Mouse (Mus musculus): Measurements from ENCODE around the gene Cog6. TPM values are rescaled to one million over a fixed set of nuclear protein-coding genes. Genes with fewer than 3 reads are reported as not detected.
A peak's percentile ranks its signal among the peaks of the same experiment; 100 is the strongest.
"Not testable (repeated sequence)": the region's sequence is repeated elsewhere in the genome, so short reads cannot be mapped to it uniquely, and the experiment has no call there.

The Cog6 gene
- polyA plus RNA-seq, 1 experiment from 2014 or later = 59.0 TPM

GRCm38 (mm10) chr3:52990041-52990737, 26.8 kb downstream of the Cog6 start:
- ATAC-seq (replicated peaks; ENCODE audit: insufficient number of reproducible peaks, low FRiP score, low TSS enrichment) = no peak
- no peaks in the 10 kb centered on the region for H3K4me1 ChIP-seq (ENCODE audit: control insufficient read depth, insufficient read depth, low read length)
- H3K9me3 ChIP-seq (replicated peaks; ENCODE audit: control insufficient read depth, low read length) = no peaks in the 10 kb centered on the region
- no peak overlapping the region for H3K4me3 ChIP-seq (ENCODE audit: low read depth, low read length)
- no peak overlapping the region for H3K9ac ChIP-seq (ENCODE audit: low read depth, low read length)
- no peaks in the 10 kb centered on the region for H3K27me3 ChIP-seq (ENCODE audit: control insufficient read depth, insufficient read depth, low read length)
- peaks cover 6% of the 10 kb centered on the region for H3K36me3 ChIP-seq (ENCODE audit: control insufficient read depth, insufficient read depth, low read length)
- WGBS (ENCODE audit: insufficient replicate concordance) = 74% methylated on average over 18 of the region's 18 CpGs
- H3K4me2 ChIP-seq = no peak overlapping the region
- H3K27ac ChIP-seq (ENCODE audit: low read depth, low read length) = no peak overlapping the region

- H3K9ac ChIP-seq (ENCODE audit: low read depth, low read length); H3K36me3 ChIP-seq (ENCODE audit: control insufficient read depth, insufficient read depth, low read length); H3K4me2 ChIP-seq; H3K27ac ChIP-seq (ENCODE audit: low read depth, low read length); ATAC-seq (replicated peaks; ENCODE audit: insufficient number of reproducible peaks, low FRiP score, low TSS enrichment); H3K9me3 ChIP-seq (replicated peaks; ENCODE audit: control insufficient read depth, low read length); H3K4me3 ChIP-seq (ENCODE audit: low read depth, low read length); H3K27me3 ChIP-seq (ENCODE audit: control insufficient read depth, insufficient read depth, low read length): not testable (repeated sequence)
- peaks cover 17% of the 10 kb centered on the region for H3K4me1 ChIP-seq (ENCODE audit: control insufficient read depth, insufficient read depth, low read length)
- WGBS (ENCODE audit: insufficient replicate concordance) = 59% methylated on average over 6 of the region's 7 CpGs
Measured at GRCm38 (mm10) chr3:52985508-52985941, 31.5 kb downstream of the Cog6 start.

GRCm38 (mm10) chr3:52983772-52984171, 33.3 kb downstream of the Cog6 start:
- 61% methylated on average over 3 of the region's 3 CpGs for whole genome bisulfite sequencing (ENCODE audit: insufficient replicate concordance)
- peak overlapping the region; percentile 89 for H3K27ac ChIP-seq (ENCODE audit: low read depth, low read length)
- H3K4me1 ChIP-seq (ENCODE audit: control insufficient read depth, insufficient read depth, low read length) = peaks cover 17% of the 10 kb centered on the region
- no peak overlapping the region for H3K9ac ChIP-seq (ENCODE audit: low read depth, low read length)
- H3K4me2 ChIP-seq = peak overlapping the region; percentile 30
- no peak for ATAC-seq (replicated peaks; ENCODE audit: insufficient number of reproducible peaks, low FRiP score, low TSS enrichment)
- no peak overlapping the region for H3K4me3 ChIP-seq (ENCODE audit: low read depth, low read length)
- H3K9me3 ChIP-seq (replicated peaks; ENCODE audit: control insufficient read depth, low read length) = no peaks in the 10 kb centered on the region
- peaks cover 6% of the 10 kb centered on the region; the same call in 1 of the 2 replicates for H3K36me3 ChIP-seq (ENCODE audit: control insufficient read depth, insufficient read depth, low read length)
- no peaks in the 10 kb centered on the region for H3K27me3 ChIP-seq (ENCODE audit: control insufficient read depth, insufficient read depth, low read length)

- no peak for ATAC-seq (replicated peaks; ENCODE audit: insufficient number of reproducible peaks, low FRiP score, low TSS enrichment)
- Histone ChIP-seq H3K9ac (ENCODE audit: low read depth, low read length) (no peak overlapping the region), H3K4me2 (no peak overlapping the region), H3K36me3 (ENCODE audit: control insufficient read depth, insufficient read depth, low read length) (peaks cover 3% of the 10 kb centered on the region; the same call in 1 of the 2 replicates), H3K9me3 (replicated peaks; ENCODE audit: control insufficient read depth, low read length) (no peaks in the 10 kb centered on the region), H3K27ac (ENCODE audit: low read depth, low read length) (no peak overlapping the region), H3K4me1 (ENCODE audit: control insufficient read depth, insufficient read depth, low read length) (peaks cover 17% of the 10 kb centered on the region), H3K27me3 (ENCODE audit: control insufficient read depth, insufficient read depth, low read length) (no peaks in the 10 kb centered on the region), H3K4me3 (ENCODE audit: low read depth, low read length) (no peak overlapping the region)
- 52% methylated on average over 10 of the region's 10 CpGs for WGBS (ENCODE audit: insufficient replicate concordance)
Measured at GRCm38 (mm10) chr3:52982993-52983392, 34.0 kb downstream of the Cog6 start.

DNA sequence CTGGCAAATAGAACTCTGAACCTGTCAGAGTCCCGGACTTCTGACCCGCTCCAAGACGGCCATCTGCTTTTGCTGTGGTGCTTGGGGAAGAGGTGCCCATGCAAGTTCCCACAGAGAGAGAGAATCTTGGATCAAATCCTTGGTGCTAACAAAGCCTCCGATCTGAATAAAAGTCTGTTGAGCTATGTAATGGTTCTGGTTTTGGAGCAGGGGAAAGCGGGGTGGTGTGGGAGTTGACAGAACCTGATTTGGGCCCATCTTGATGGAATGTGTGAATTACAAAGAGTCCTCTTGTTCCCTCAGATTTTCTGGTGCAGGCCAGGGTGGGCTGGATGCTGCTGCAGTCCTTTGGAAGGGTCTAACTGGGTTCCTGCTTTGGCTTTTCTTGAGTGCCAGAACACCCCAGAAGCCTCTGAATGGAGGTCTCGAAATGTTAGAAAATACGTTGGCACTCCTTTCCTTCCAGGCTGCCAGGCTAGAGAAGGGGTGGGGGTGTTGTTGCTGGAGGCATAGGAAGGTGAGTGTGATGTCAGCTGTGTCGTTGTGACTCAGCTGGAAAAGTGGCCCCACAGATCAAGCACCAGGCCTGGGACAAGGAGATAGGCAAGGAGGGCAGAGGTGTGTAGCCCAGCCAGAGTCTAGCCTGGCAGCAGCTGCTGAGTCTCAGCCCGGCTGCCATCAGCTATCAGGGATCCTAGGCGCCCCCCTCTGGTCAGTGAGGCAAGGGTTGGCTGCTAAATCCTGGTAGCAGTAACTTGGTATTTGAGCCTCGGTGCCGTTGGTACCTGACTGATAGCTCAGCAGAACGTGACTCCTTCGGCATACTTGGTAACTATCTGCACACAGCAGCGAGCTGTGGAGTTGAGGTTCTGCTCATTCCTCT, 42.1 kb downstream of the Cog6 start:
- Histone ChIP-seq H3K9me3 (replicated peaks; ENCODE audit: control insufficient read depth, low read length) (no peaks in the 10 kb centered on the region), H3K4me2 (no peak overlapping the region), H3K27me3 (ENCODE audit: control insufficient read depth, insufficient read depth, low read length) (no peaks in the 10 kb centered on the region), H3K4me1 (ENCODE audit: control insufficient read depth, insufficient read depth, low read length) (0 out of 2 replicates have a peak, but pooled peaks cover 2% of the 10 kb centered on the region), H3K4me3 (ENCODE audit: low read depth, low read length) (no peak overlapping the region), H3K27ac (ENCODE audit: low read depth, low read length) (no peak overlapping the region), H3K36me3 (ENCODE audit: control insufficient read depth, insufficient read depth, low read length) (no peaks in the 10 kb centered on the region), H3K9ac (ENCODE audit: low read depth, low read length) (no peak overlapping the region)
- 42% methylated on average over 15 of the region's 15 CpGs for WGBS (ENCODE audit: insufficient replicate concordance)
- ATAC-seq (replicated peaks; ENCODE audit: insufficient number of reproducible peaks, low FRiP score, low TSS enrichment) = no peak

GRCm38 (mm10) chr3:52972916-52973315, 44.1 kb downstream of the Cog6 start:
- H3K36me3 ChIP-seq (ENCODE audit: control insufficient read depth, insufficient read depth, low read length) = no peaks in the 10 kb centered on the region
- ATAC-seq (replicated peaks; ENCODE audit: insufficient number of reproducible peaks, low FRiP score, low TSS enrichment) = no peak
- no peak overlapping the region for H3K4me3 ChIP-seq (ENCODE audit: low read depth, low read length)
- H3K4me1 ChIP-seq (ENCODE audit: control insufficient read depth, insufficient read depth, low read length) = 0 out of 2 replicates have a peak, but pooled peaks cover 2% of the 10 kb centered on the region
- H3K9ac ChIP-seq (ENCODE audit: low read depth, low read length) = no peak overlapping the region
- WGBS (ENCODE audit: insufficient replicate concordance) = 70% methylated on average over 7 of the region's 7 CpGs
- H3K27me3 ChIP-seq (ENCODE audit: control insufficient read depth, insufficient read depth, low read length) = no peaks in the 10 kb centered on the region
- no peak overlapping the region for H3K27ac ChIP-seq (ENCODE audit: low read depth, low read length)
- H3K4me2 ChIP-seq = no peak overlapping the region
- no peaks in the 10 kb centered on the region for H3K9me3 ChIP-seq (replicated peaks; ENCODE audit: control insufficient read depth, low read length)

DNA sequence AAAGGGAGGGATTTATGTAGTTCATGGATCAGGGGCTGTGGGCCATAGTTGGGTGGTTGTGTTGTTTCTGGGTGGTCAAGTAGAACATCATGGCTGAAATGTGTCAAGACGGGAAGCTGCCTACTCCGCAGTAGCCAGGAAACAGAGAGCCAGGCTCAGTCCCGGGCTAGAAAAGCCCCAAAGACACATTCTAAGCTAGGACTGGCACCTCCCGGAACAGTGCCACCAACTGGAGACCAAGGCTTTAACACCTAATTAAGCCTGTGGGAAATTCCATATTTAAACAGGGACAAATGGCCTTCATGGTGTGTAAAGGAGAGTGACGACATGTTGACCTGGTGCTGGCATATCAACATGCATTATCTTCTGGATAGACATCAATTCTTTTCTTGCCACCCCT, 50.0 kb downstream of the Cog6 start:
- Histone ChIP-seq H3K27me3 (ENCODE audit: control insufficient read depth, insufficient read depth, low read length) (no peaks in the 10 kb centered on the region), H3K9ac (ENCODE audit: low read depth, low read length) (no peak overlapping the region), H3K27ac (ENCODE audit: low read depth, low read length) (no peak overlapping the region), H3K9me3 (replicated peaks; ENCODE audit: control insufficient read depth, low read length) (no peaks in the 10 kb centered on the region), H3K4me2 (no peak overlapping the region), H3K4me3 (ENCODE audit: low read depth, low read length) (no peak overlapping the region), H3K4me1 (ENCODE audit: control insufficient read depth, insufficient read depth, low read length) (peaks cover 5% of the 10 kb centered on the region; the same call in 1 of the 2 replicates), H3K36me3 (ENCODE audit: control insufficient read depth, insufficient read depth, low read length) (no peaks in the 10 kb centered on the region)
- 83% methylated on average over 5 of the region's 5 CpGs for WGBS (ENCODE audit: insufficient replicate concordance)
- ATAC-seq (replicated peaks; ENCODE audit: insufficient number of reproducible peaks, low FRiP score, low TSS enrichment) = no peak

DNA sequence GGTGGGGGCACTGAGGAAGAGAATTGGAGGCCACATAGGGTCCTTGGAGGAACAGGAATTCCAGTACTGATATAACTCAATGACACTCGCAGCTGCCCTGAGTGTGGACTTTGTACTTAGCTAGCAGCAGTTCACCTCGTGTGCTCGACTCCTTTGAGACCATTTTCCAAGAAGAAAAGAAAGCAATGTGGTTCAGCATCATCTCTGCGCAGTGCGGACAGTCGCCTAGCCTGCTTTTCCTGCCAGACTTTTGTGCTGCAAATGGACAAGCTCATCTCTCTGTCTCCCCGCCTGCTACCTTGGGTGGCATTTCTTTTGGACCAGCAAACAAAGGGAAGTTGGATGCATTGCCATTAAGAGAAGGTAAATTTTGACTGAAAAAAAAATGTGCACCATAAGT, 52.8 kb downstream of the Cog6 start:
- Histone ChIP-seq H3K27ac (ENCODE audit: low read depth, low read length) (no peak overlapping the region), H3K4me1 (ENCODE audit: control insufficient read depth, insufficient read depth, low read length) (peaks cover 5% of the 10 kb centered on the region; the same call in 1 of the 2 replicates), H3K9ac (ENCODE audit: low read depth, low read length) (no peak overlapping the region), H3K36me3 (ENCODE audit: control insufficient read depth, insufficient read depth, low read length) (no peaks in the 10 kb centered on the region), H3K4me2 (no peak overlapping the region), H3K9me3 (replicated peaks; ENCODE audit: control insufficient read depth, low read length) (no peaks in the 10 kb centered on the region; the same call in 1 of the 2 replicates), H3K27me3 (ENCODE audit: control insufficient read depth, insufficient read depth, low read length) (no peaks in the 10 kb centered on the region), H3K4me3 (ENCODE audit: low read depth, low read length) (no peak overlapping the region)
- 56% methylated on average over 7 of the region's 7 CpGs for WGBS (ENCODE audit: insufficient replicate concordance)
- ATAC-seq (replicated peaks; ENCODE audit: insufficient number of reproducible peaks, low FRiP score, low TSS enrichment) = no peak
